Mouse (Mus musculus) lung, postnatal 0 days (tissue): ENCODE data around the gene Zfp593.

ENCODE experiments used
- CTCF ChIP-seq: IDR thresholded peaks from 2 replicates; pipeline ENCODE4 v1.5.1; 2016; ENCODE audit warnings: antibody characterized with exemption, mild to moderate bottlenecking
- EP300 ChIP-seq: IDR thresholded peaks from 2 replicates; pipeline ENCODE4 v1.6.1; 2016; ENCODE audit warnings: antibody characterized with exemption, mild to moderate bottlenecking, control low read depth

GRCm38 (mm10) chr4:134249651-134250050 lies 4.3 kb upstream of the Zfp593 start:
- no peak for TF ChIP-seq EP300
- peak; percentile 94 for TF ChIP-seq CTCF
